Mouse (Mus musculus) testis, adult 2 months (tissue): ENCODE results near the gene Ube2cbp.

Source experiments
- CTCF ChIP-seq: fragments of 200-500 bp; IDR thresholded peaks from 2 replicates; pipeline ENCODE4 v1.5.1; 2012; ENCODE audit warnings: low read depth, mild to moderate bottlenecking, inconsistent platforms, low read length, moderate library complexity; ENCODE audit not compliant: control insufficient read depth, insufficient read depth, insufficient replicate concordance
- POLR2A ChIP-seq: fragments of 200-500 bp; IDR thresholded peaks from 2 replicates; pipeline ENCODE4 v1.6.1; 2012; ENCODE audit warnings: low read depth, mild to moderate bottlenecking, inconsistent platforms, low read length, moderate library complexity; ENCODE audit not compliant: control insufficient read depth

DNA sequence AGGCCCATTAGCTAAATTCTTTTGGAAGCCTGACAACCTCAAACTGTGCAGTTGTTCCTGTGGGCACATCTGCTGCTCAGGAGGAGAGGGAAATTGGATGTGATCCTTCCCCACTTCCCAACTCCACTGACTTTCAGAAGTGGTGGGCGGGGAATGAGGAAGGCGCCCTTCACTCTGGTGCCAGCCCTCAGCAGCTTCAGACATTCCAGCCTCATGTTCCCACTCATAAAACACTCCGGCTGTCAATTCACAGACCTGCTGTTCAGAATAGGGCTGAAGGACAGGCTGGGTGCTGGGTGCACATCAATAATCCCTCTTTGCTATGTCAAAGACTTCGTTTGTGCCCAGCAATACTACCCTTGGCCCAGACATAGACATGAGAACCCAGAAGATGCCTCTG is 136.5 kb downstream of the Ube2cbp start:
- TF ChIP-seq CTCF (no peak), POLR2A (no peak)
